Mouse (Mus musculus) thymus, postnatal 36 days (tissue): ENCODE results near the gene Ipo7.
"Not testable (repeated sequence)": the region's sequence is repeated elsewhere in the genome, so short reads cannot be mapped to it uniquely, and the experiment has no call there.

ENCODE experiments used
- DNase-seq, 2 experiments: peaks; one replicate each; pipeline ENCODE4 v3.0.0; 2022; ENCODE audit warnings: mixed read lengths in 2 of 2

Gene Ipo7

DNA sequence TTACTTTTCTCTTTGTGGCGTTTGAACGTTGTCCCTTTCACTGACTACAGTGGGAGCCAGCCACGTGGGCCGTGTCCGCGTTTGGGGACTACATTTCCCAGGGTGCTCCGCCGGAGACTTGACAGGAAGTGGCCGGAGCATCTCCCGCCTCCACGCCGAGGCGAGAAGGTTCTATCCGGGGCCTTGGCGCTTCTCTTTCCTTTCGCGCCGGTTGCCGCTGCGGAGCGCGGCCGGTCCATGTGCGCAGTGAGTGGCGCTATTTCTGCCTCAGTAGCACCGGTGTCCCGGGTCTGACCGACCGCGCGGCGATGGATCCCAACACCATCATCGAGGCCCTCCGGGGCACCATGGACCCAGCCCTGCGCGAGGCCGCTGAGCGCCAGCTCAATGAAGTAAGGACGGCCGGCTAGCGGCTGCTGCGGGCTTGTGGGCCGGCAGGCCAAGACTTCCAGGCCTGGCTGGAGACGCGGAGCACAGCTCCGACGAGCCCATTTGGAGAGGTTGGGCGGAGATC lies at the start of gene Ipo7:
TSS of gene Ipo7 (plus strand) at position 158 of the 514 bp plus-strand sequence.
- DNase-seq, result peak; percentile 88 to 91

GRCm38 (mm10) chr7:109968924-109969450 lies 49.1 kb upstream of the Ipo7 start:
- DNase-seq, result no peak

DNA sequence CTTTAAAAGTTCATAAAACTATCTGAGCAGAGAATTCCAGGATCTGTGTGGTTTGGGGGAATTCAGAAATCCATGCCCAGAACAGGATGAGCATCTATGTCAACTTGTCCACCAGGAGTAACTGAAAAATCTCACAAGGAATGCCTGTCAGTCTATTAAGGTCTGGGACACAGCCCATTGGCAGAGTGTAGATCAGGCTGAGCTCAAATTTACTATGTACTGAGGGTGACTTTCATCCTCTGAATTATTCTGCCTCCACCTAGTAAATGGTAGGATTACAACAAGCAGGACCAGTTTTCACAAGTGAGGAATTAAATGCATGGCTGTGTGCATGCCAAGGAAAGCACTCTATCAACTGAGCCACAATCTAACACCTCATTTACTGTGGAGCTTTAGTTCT lies 48.5 kb upstream of the Ipo7 start:
- no peak for DNase-seq

- DNase-seq, result no peak
Measured at GRCm38 (mm10) chr7:109975966-109976715, 41.9 kb upstream of the Ipo7 start.

GRCm38 (mm10) chr7:109977131-109977530 lies 40.9 kb upstream of the Ipo7 start:
- DNase-seq, result peak; percentile 15 to 23

- DNase-seq, result not testable (repeated sequence)
Measured at GRCm38 (mm10) chr7:109984608-109985007, 33.5 kb upstream of the Ipo7 start.

- DNase-seq, result no peak
Measured at GRCm38 (mm10) chr7:109985661-109986132, 32.4 kb upstream of the Ipo7 start.

GRCm38 (mm10) chr7:109986133-109986669 lies 31.9 kb upstream of the Ipo7 start:
- peak; percentile 99 for DNase-seq

GRCm38 (mm10) chr7:109986775-109987174 lies 31.3 kb upstream of the Ipo7 start, which contains the start of gene Tmem41b:
Gene Tmem41b, minus strand, starts transcription at chr7:109986929.
- peak in 1 of 2 experiments; percentile 9 for DNase-seq

GRCm38 (mm10) chr7:109991286-109991685 lies 26.8 kb upstream of the Ipo7 start:
- DNase-seq, result no peak

GRCm38 (mm10) chr7:109993157-109993959 lies 24.7 kb upstream of the Ipo7 start:
- no peak for DNase-seq

DNA sequence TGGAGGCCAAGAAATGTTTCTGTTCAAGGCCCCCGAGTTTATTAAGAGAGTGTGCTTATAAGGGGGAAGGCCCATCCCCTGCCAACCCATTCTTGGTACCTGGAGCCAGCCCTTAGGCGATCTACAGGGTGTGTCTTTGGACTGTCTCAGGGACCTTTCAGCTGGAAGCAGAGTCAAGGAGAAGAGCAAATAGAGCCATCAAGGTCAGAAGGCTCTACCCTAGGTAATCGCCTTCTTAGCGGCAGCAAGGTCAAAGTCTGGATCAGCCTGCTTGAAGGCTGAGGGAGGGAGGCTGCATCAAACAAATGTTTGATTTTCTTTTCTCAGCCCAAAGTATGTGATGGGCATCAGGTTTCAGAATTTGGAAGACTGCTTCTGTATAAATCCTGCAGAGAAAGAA lies 19.7 kb upstream of the Ipo7 start:
- no peak for DNase-seq

GRCm38 (mm10) chr7:110002092-110002491 lies 16.0 kb upstream of the Ipo7 start:
- no peak for DNase-seq

DNA sequence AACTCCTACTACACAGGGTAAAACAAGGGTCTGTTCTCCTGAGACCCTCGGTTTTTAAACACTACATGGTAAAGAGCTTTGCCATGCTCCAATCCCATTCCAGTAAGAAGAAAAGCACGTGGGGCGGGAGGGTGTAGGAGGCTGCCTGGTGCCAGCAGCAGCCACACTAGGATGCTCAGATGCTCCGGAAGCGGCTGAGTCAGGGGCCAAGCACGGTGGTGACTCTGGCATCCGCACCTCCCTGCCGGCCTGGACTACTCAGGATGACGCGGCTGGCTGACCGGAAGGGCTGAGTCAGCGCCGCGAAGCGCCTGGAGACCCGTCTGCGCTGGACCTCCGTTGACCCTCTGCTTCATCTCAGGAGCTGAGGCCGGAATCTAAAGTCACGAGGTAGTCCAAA lies 15.1 kb upstream of the Ipo7 start:
- no peak for DNase-seq

DNA sequence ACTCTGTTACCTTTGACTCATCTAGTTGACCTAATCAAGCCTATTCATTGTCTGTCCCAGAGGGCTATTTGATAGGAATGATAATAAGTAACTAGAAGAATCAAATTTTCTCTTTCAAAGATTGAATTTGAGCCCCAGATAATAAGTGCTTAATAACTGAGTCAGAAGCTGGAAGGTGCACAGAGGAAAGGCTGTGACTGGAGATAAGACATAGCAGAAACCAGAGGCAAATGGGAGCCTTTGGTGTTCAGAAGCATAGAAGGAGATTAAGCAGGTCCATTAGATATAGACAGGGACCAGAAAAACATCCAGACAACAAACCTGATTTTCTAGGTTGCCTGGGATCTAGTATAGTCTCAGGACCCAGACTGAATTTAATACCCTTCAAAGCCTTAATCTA lies 12.1 kb upstream of the Ipo7 start:
- DNase-seq, result no peak

GRCm38 (mm10) chr7:110006471-110007195 lies 11.4 kb upstream of the Ipo7 start:
- no peak for DNase-seq

DNA sequence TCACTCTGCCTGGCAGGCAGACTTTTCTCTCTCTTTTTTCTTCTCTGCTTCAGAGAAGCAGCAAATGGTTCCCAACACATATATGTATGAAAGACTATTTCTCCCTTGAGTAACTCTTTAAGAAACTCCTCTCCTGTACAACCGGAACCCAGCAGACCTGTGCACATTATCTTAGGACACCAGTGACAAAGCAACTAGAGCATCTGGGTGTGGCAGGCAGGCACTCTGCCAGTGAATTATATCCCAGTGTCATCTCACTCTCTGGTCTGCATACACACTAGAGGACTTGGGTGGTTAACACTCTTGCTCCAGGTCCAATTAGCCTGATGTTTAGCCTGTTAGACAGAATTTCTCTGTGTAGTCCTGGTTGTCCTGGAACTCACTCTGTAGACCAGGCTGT lies 9.6 kb upstream of the Ipo7 start:
- no peak for DNase-seq

- DNase-seq, result no peak
Measured at GRCm38 (mm10) chr7:110009084-110009483, 9.0 kb upstream of the Ipo7 start.

DNA sequence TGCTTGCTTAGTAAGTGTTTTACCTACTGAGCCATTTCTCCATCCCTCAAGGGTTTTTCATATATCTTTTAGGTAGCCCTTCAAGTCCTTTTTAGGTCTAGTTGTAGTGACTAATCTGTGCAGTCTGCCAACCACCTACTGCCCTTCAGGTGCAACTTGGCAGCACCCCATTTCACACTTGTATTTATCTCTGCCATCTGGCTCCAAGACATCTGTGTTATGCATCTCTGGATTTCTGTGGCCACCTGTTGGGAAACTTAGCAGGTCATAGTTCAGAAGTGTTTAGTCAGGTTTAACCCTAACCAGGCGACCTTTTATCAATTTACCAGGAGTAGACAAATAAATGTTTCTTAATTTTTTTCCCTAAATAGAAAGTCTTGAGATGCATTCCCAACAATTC lies 6.7 kb upstream of the Ipo7 start:
- DNase-seq, result no peak

GRCm38 (mm10) chr7:110014272-110014671 lies 3.8 kb upstream of the Ipo7 start:
- no peak for DNase-seq

DNA sequence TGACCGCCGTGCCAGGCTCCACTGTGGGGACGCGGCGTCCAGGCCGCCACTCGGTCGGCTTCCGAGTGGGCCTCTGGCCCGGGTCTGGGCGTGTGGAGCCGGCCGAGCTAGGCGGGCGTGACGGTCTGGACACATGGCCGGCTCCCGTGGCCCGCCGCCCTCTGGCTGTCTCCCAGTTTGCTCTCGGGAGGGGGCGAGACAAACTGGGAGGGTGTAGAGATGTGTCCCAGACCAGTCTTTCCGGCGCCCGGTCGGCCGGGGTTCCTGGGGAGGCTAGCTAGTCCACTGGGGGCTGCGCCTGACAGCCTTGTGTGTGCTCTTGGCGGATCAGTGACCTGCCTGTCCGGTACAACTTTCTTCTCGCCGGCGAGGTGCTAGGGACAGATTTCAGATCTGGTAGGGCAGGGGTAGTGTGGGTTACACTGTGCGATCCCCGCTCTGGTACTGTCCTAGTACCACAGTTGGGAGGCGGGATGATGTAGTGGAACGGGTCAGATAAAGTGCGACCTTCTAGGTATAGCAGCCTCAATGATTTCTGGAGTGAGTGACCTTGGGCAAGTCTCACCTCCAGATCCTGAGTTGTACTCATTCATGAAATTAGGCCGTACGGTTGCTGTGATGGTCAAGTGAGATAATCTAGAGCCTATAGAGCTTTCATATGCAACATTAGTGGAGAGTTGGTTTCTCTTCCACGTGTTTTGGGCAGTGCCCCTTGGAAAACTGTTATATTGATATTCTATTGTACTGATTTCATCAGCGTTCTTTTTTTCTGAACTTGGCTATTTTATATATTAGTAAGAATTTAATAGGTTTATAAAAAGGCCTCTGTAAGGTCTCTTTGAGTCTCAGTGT lies 783 bp downstream of the Ipo7 start:
- peak; percentile 49 to 55 for DNase-seq
